ENCODE assay signal across 8 mouse cellular contexts in the genomic region with DNA sequence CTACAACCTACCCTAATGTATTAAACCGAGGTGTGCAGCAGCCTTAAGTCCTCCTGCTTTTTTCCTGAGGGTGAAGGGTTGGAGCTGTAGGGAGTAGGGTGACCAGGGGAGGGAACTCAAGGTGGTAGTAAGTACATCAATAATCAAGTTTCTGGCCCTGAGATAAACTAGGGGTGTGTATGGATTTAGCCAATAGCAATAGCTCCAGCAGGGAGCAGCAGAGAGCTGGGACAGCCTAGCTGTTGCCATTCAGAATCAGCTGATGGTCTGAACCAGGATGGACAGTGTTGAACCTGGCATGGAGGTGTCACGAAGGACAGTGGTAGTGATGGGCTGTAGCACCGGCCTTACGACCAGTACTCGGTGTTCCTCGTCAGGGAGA. TPM values are rescaled to one million over a fixed set of nuclear protein-coding genes. Genes with fewer than 3 reads are reported as not detected.
A peak's percentile ranks its signal among the peaks of the same experiment; 100 is the strongest.
DNase-seq lines count a peak whose midpoint lies in the region; ATAC-seq lines count a peak whose summit lies in the region.

No protein-coding gene starts in this region.

- H3K36me3 ChIP-seq in neural tube, embryonic 15.5 days, result peaks cover 48% of the 10 kb centered on the region
- peaks cover 3% of the 10 kb centered on the region for H3K36me3 ChIP-seq in intestine, embryonic 16.5 days (ENCODE audit: control insufficient read depth, insufficient read depth, low read length)
- H3K36me3 ChIP-seq in limb, embryonic 11.5 days (ENCODE audit: control insufficient read depth, insufficient read depth, low read length), result peaks cover 14% of the 10 kb centered on the region
- peaks cover 54% of the 10 kb centered on the region for H3K36me3 ChIP-seq in midbrain, embryonic 12.5 days

- peaks cover 35% of the 10 kb centered on the region for H3K4me1 ChIP-seq in neural tube, embryonic 15.5 days
- peaks cover 31% of the 10 kb centered on the region for H3K4me1 ChIP-seq in intestine, embryonic 16.5 days (ENCODE audit: control insufficient read depth, insufficient read depth, low read length)
- H3K4me1 ChIP-seq in limb, embryonic 11.5 days (ENCODE audit: control insufficient read depth, insufficient read depth, low read length), result peaks cover 19% of the 10 kb centered on the region
- peaks cover 36% of the 10 kb centered on the region for H3K4me1 ChIP-seq in midbrain, embryonic 12.5 days

- no peaks in the 10 kb centered on the region for H3K9me3 ChIP-seq in neural tube, embryonic 15.5 days (replicated peaks)
- H3K9me3 ChIP-seq in intestine, embryonic 16.5 days (ENCODE audit: control insufficient read depth, low read length), result no peaks in the 10 kb centered on the region
- no peaks in the 10 kb centered on the region for H3K9me3 ChIP-seq in limb, embryonic 11.5 days (ENCODE audit: control insufficient read depth, low read length)
- H3K9me3 ChIP-seq in midbrain, embryonic 12.5 days, result no peaks in the 10 kb centered on the region

- H3K4me3 ChIP-seq in neural tube, embryonic 15.5 days (replicated peaks), result no peak overlapping the region
- no peak overlapping the region for H3K4me3 ChIP-seq in intestine, embryonic 16.5 days (ENCODE audit: low read length)
- H3K4me3 ChIP-seq in limb, embryonic 11.5 days (ENCODE audit: low read depth, low read length), result no peak overlapping the region
- H3K4me3 ChIP-seq in midbrain, embryonic 12.5 days, result no peak overlapping the region

- DNase-seq in neural tube, embryonic 10.5 days (ENCODE audit: extremely low spot score, low spot score), result peak; percentile 69
- DNase-seq in cerebellum, postnatal 36 days, result peak; percentile 82 to 86
- DNase-seq in gastrocnemius, adult 8-10 months (ENCODE audit: low spot score in 2 of 2), result peak; percentile 66 to 67
- DNase-seq in limb, embryonic 11.5 days (ENCODE audit: low spot score), result peak; percentile 86
- peak; percentile 83 to 91 for DNase-seq in spleen, postnatal 4 days (ENCODE audit: low spot score in 2 of 2)

- no peak overlapping the region for H3K4me2 ChIP-seq in neural tube, embryonic 15.5 days
- peak overlapping the region; percentile 60; the same call in 1 of the 2 replicates for H3K4me2 ChIP-seq in intestine, embryonic 16.5 days (ENCODE audit: low read depth, low read length)
- H3K4me2 ChIP-seq in limb, embryonic 11.5 days (ENCODE audit: low read depth, severe bottlenecking), result peak overlapping the region; percentile 51; the same call in 1 of the 2 replicates
- H3K4me2 ChIP-seq in midbrain, embryonic 12.5 days (replicated peaks), result peak overlapping the region; percentile 41

- H3K27ac ChIP-seq in neural tube, embryonic 15.5 days (replicated peaks), result no peak overlapping the region
- H3K27ac ChIP-seq in intestine, embryonic 16.5 days (ENCODE audit: low read length), result peak overlapping the region; percentile 74
- H3K27ac ChIP-seq in limb, embryonic 11.5 days (replicated peaks; ENCODE audit: low read depth, low read length), result no peak overlapping the region
- H3K27ac ChIP-seq in midbrain, embryonic 12.5 days (replicated peaks), result no peak overlapping the region

- whole genome bisulfite sequencing in neural tube, embryonic 15.5 days, result 48% methylated on average over 6 of the region's 6 CpGs
- WGBS in intestine, embryonic 16.5 days, result 37% methylated on average over 6 of the region's 6 CpGs
- 50% methylated on average over 6 of the region's 6 CpGs for WGBS in limb, embryonic 11.5 days
- WGBS in midbrain, embryonic 12.5 days, result 55% methylated on average over 6 of the region's 6 CpGs

- no peak for ATAC-seq in neural tube, embryonic 15.5 days (ENCODE audit: low FRiP score)
- peak; percentile 34; the same call in 1 of the 2 replicates for ATAC-seq in intestine, embryonic 16.5 days
- no peak for ATAC-seq in limb, embryonic 11.5 days (ENCODE audit: insufficient number of reproducible peaks, low FRiP score, low TSS enrichment, low read depth)
- no peak for ATAC-seq in midbrain, embryonic 12.5 days (ENCODE audit: low FRiP score, low read depth)

- H3K9ac ChIP-seq in neural tube, embryonic 15.5 days (replicated peaks), result no peak overlapping the region
- H3K9ac ChIP-seq in intestine, embryonic 16.5 days (ENCODE audit: low read depth, low read length), result peak overlapping the region; percentile 64; the same call in 1 of the 2 replicates
- H3K9ac ChIP-seq in limb, embryonic 11.5 days (ENCODE audit: low read length), result peak overlapping the region; percentile 59; the same call in 1 of the 2 replicates
- no peak overlapping the region for H3K9ac ChIP-seq in midbrain, embryonic 12.5 days (replicated peaks)

- no peaks in the 10 kb centered on the region for H3K27me3 ChIP-seq in neural tube, embryonic 15.5 days (replicated peaks)
- no peaks in the 10 kb centered on the region for H3K27me3 ChIP-seq in intestine, embryonic 16.5 days (replicated peaks; ENCODE audit: control insufficient read depth, insufficient read depth, low read length)
- H3K27me3 ChIP-seq in limb, embryonic 11.5 days (ENCODE audit: control insufficient read depth, insufficient read depth, low read length), result no peaks in the 10 kb centered on the region
- 0 out of 2 replicates have a peak, but pooled peaks cover 3% of the 10 kb centered on the region for H3K27me3 ChIP-seq in midbrain, embryonic 12.5 days

RNA-seq across cellular contexts. Expression of gene Hspb9, which starts 0.9 kb away (rescaled TPM):
- polyA plus RNA-seq in neural tube, embryonic 15.5 days (2015; fragmentation: Nextera tagmentation; extraction: Ambion mirVana), result 0.43 TPM in 1 of 2 replicates, not detected in the other
- not detected for total RNA-seq in gastrocnemius, adult 8-10 months (2022)
- polyA plus RNA-seq in intestine, embryonic 16.5 days (2015; fragmentation: Nextera tagmentation; extraction: Ambion mirVana), result 0.29 TPM in 1 of 2 replicates, not detected in the other
- polyA plus RNA-seq in limb, embryonic 11.5 days (2014; fragmentation: Nextera tagmentation; extraction: Ambion mirVana), result 0.24 and 0.41 TPM in 2 replicates
- 0.26 TPM in 1 of 2 replicates, not detected in the other for polyA plus RNA-seq in midbrain, embryonic 12.5 days (2016; fragmentation: Nextera tagmentation; extraction: Ambion mirVana)

RNA-seq across cellular contexts. Expression of gene Kat2a, which starts 2.3 kb away (rescaled TPM):
- polyA plus RNA-seq in neural tube, embryonic 15.5 days (2015; fragmentation: Nextera tagmentation; extraction: Ambion mirVana), result 64.4 and 67.2 TPM in 2 replicates
- total RNA-seq in gastrocnemius, adult 8-10 months (2022), result 10 to 100 TPM in 2 of 4 experiments, 1 to 10 TPM in 2; 9.0 to 11.1 (median 10.1) TPM
- 38.7 and 40.7 TPM in 2 replicates for polyA plus RNA-seq in intestine, embryonic 16.5 days (2015; fragmentation: Nextera tagmentation; extraction: Ambion mirVana)
- polyA plus RNA-seq in limb, embryonic 11.5 days (2014; fragmentation: Nextera tagmentation; extraction: Ambion mirVana), result 60.1 and 68.9 TPM in 2 replicates
- polyA plus RNA-seq in midbrain, embryonic 12.5 days (2016; fragmentation: Nextera tagmentation; extraction: Ambion mirVana), result 59.8 and 65.7 TPM in 2 replicates

RNA-seq across cellular contexts. Expression of gene Dhx58, which starts 10.5 kb away (rescaled TPM):
- polyA plus RNA-seq in neural tube, embryonic 15.5 days (2015; fragmentation: Nextera tagmentation; extraction: Ambion mirVana), result 2.7 and 4.4 TPM in 2 replicates
- under 1 TPM; 0.27 to 0.70 (median 0.28) TPM for total RNA-seq in gastrocnemius, adult 8-10 months (2022)
- 3.4 TPM in 2 replicates for polyA plus RNA-seq in intestine, embryonic 16.5 days (2015; fragmentation: Nextera tagmentation; extraction: Ambion mirVana)
- polyA plus RNA-seq in limb, embryonic 11.5 days (2014; fragmentation: Nextera tagmentation; extraction: Ambion mirVana), result 2.0 and 2.8 TPM in 2 replicates
- polyA plus RNA-seq in midbrain, embryonic 12.5 days (2016; fragmentation: Nextera tagmentation; extraction: Ambion mirVana), result 1.9 and 2.3 TPM in 2 replicates

RNA-seq across cellular contexts. Expression of gene Zfp385c, which starts 22.3 kb away (rescaled TPM):
- polyA plus RNA-seq in neural tube, embryonic 15.5 days (2015; fragmentation: Nextera tagmentation; extraction: Ambion mirVana), result 0.77 TPM in 2 replicates
- total RNA-seq in gastrocnemius, adult 8-10 months (2022), result under 1 TPM in 2 of 4 experiments, not detected in 2; 0.11 to 0.58 TPM
- 0.20 and 0.31 TPM in 2 replicates for polyA plus RNA-seq in intestine, embryonic 16.5 days (2015; fragmentation: Nextera tagmentation; extraction: Ambion mirVana)
- polyA plus RNA-seq in limb, embryonic 11.5 days (2014; fragmentation: Nextera tagmentation; extraction: Ambion mirVana), result 0.19 and 0.57 TPM in 2 replicates
- 0.34 and 0.97 TPM in 2 replicates for polyA plus RNA-seq in midbrain, embryonic 12.5 days (2016; fragmentation: Nextera tagmentation; extraction: Ambion mirVana)

RNA-seq across cellular contexts. Expression of gene Rab5c, which starts 23.5 kb away (rescaled TPM):
- 41.8 and 49.8 TPM in 2 replicates for polyA plus RNA-seq in neural tube, embryonic 15.5 days (2015; fragmentation: Nextera tagmentation; extraction: Ambion mirVana)
- total RNA-seq in gastrocnemius, adult 8-10 months (2022), result 10 to 100 TPM; 41.4 to 50.9 (median 42.2) TPM
- 41.1 and 41.6 TPM in 2 replicates for polyA plus RNA-seq in intestine, embryonic 16.5 days (2015; fragmentation: Nextera tagmentation; extraction: Ambion mirVana)
- polyA plus RNA-seq in limb, embryonic 11.5 days (2014; fragmentation: Nextera tagmentation; extraction: Ambion mirVana), result 45.8 and 68.7 TPM in 2 replicates
- polyA plus RNA-seq in midbrain, embryonic 12.5 days (2016; fragmentation: Nextera tagmentation; extraction: Ambion mirVana), result 17.1 and 23.4 TPM in 2 replicates

Comparison
In these comparisons a context has a peak if more than half of its experiments do, and no peak if none do; other contexts are left out.
1. H3K9ac ChIP-seq: peak in intestine, embryonic 16.5 days (single experiment) and limb, embryonic 11.5 days (single experiment); none in neural tube, embryonic 15.5 days (single experiment) and midbrain, embryonic 12.5 days (single experiment).
2. Peak in every context shown above with its lines, with median percentiles within 50 percentile points of each other: DNase-seq.